Mouse (Mus musculus): Measurements from ENCODE around the gene Megf11. TPM values are rescaled to one million over a fixed set of nuclear protein-coding genes. Genes with fewer than 3 reads are reported as not detected.

Megf11 gene
- polyA plus RNA-seq, 1 experiment from 2014 or later = 1.3 TPM

- ATAC-seq (no peak), DNase-seq (ENCODE audit: low read depth, low spot score) (no peak)
- H3K27me3 ChIP-seq = no peaks in the 10 kb centered on the region
- peak; percentile 62 for TF ChIP-seq CTCF (IDR thresholded peaks at IDR 0.05)
- CTCF ChIA-PET = no interaction called here
- in situ Hi-C loops (cut with MboI; ENCODE audit: low pct_unique_long_range_greater_than_20kb) = no loop called here
- POLR2A ChIA-PET = no interaction called here
These were observed 34.2 kb upstream of the Megf11 start for GRCm38 (mm10) chr9:64351191-64351590.

- DNase-seq (ENCODE audit: low read depth, low spot score) (no peak), ATAC-seq (no peak)
- in situ Hi-C loops (cut with MboI; ENCODE audit: low pct_unique_long_range_greater_than_20kb) = no loop called here
- ChIA-PET POLR2A (interaction anchor here (0.6 kb wide), 1 partner anchor 10 kb away, joined by 4 read pairs; no protein-coding TSS in a partner anchor), CTCF (interaction anchor here (1.2 kb wide), 1 partner anchor 28 kb away, joined by 3 read pairs; no protein-coding TSS in a partner anchor)
- H3K27me3 ChIP-seq = no peaks in the 10 kb centered on the region
- TF ChIP-seq CTCF (IDR thresholded peaks at IDR 0.05) = no peak
These were observed 29.8 kb upstream of the Megf11 start for GRCm38 (mm10) chr9:64355627-64356026.

GRCm38 (mm10) chr9:64361231-64361950, 24.0 kb upstream of the Megf11 start:
- TF ChIP-seq CTCF (IDR thresholded peaks at IDR 0.05) = no peak

GRCm38 (mm10) chr9:64369871-64370270, 15.6 kb upstream of the Megf11 start:
- ATAC-seq = no peak
- H3K27me3 ChIP-seq = peaks cover 9% of the 10 kb centered on the region
- in situ Hi-C loops (cut with MboI; ENCODE audit: low pct_unique_long_range_greater_than_20kb) = no loop called here
- TF ChIP-seq CTCF (IDR thresholded peaks at IDR 0.05) = no peak
- POLR2A ChIA-PET = no interaction called here
- CTCF ChIA-PET = no interaction called here
- DNase-seq (ENCODE audit: low read depth, low spot score) = no peak

More at GRCm38 (mm10) chr9:64361231-64361950, 24.0 kb upstream of the Megf11 start:
- ATAC-seq (no peak), DNase-seq (ENCODE audit: low read depth, low spot score) (no peak)
- in situ Hi-C loops (cut with MboI; ENCODE audit: low pct_unique_long_range_greater_than_20kb) = no loop called here
- ChIA-PET CTCF (no interaction called here), POLR2A (no interaction called here)
- H3K27me3 ChIP-seq = peaks cover 3% of the 10 kb centered on the region

- POLR2A ChIA-PET = interaction anchor here (1.2 kb wide), 1 partner anchor 17 kb away, joined by 3 read pairs; no protein-coding TSS in a partner anchor
These were observed 14.1 kb upstream of the Megf11 start for GRCm38 (mm10) chr9:64371305-64371819.

GRCm38 (mm10) chr9:64376380-64376779, 9.0 kb upstream of the Megf11 start:
- DNase-seq (ENCODE audit: low read depth, low spot score) (peak; percentile 66), ATAC-seq (no peak)
- in situ Hi-C loops (cut with MboI; ENCODE audit: low pct_unique_long_range_greater_than_20kb) = no loop called here
- peaks cover 6% of the 10 kb centered on the region for H3K27me3 ChIP-seq
- POLR2A ChIA-PET = no interaction called here
- CTCF ChIA-PET = no interaction called here
- TF ChIP-seq CTCF (IDR thresholded peaks at IDR 0.05) = no peak

More at GRCm38 (mm10) chr9:64371305-64371819, 14.1 kb upstream of the Megf11 start:
- no peak for TF ChIP-seq CTCF (IDR thresholded peaks at IDR 0.05)
- ATAC-seq (no peak), DNase-seq (ENCODE audit: low read depth, low spot score) (no peak)
- in situ Hi-C loops (cut with MboI; ENCODE audit: low pct_unique_long_range_greater_than_20kb) = no loop called here
- peaks cover 6% of the 10 kb centered on the region for H3K27me3 ChIP-seq
- CTCF ChIA-PET = interaction anchor here (1.3 kb wide), 1 partner anchor 96 kb away, joined by 3 read pairs; no protein-coding TSS in a partner anchor

- DNase-seq (ENCODE audit: low read depth, low spot score) = no peak
- TF ChIP-seq CTCF (IDR thresholded peaks at IDR 0.05) = no peak
- ChIA-PET POLR2A (interaction anchor here (0.5 kb wide), 1 partner anchor 103 kb away, joined by 4 read pairs; no protein-coding TSS in a partner anchor), CTCF (interaction anchor here (1.1 to 1.9 kb wide), 3 partner anchors 11 to 28 kb away, joined by 3 to 4 read pairs (median 4); no protein-coding TSS in a partner anchor)
- in situ Hi-C loops (cut with MboI; ENCODE audit: low pct_unique_long_range_greater_than_20kb) = no loop called here
- H3K27me3 ChIP-seq = peaks cover 19% of the 10 kb centered on the region
- no peak for ATAC-seq
These were observed 2.2 kb upstream of the Megf11 start for GRCm38 (mm10) chr9:64383021-64383788.

GRCm38 (mm10) chr9:64386466-64387211, 1.2 kb downstream of the Megf11 start:
- no peak for DNase-seq (ENCODE audit: low read depth, low spot score)
- TF ChIP-seq CTCF (IDR thresholded peaks at IDR 0.05) = no peak
- in situ Hi-C loops (cut with MboI; ENCODE audit: low pct_unique_long_range_greater_than_20kb) = no loop called here
- peaks cover 22% of the 10 kb centered on the region for H3K27me3 ChIP-seq
- ChIA-PET CTCF (no interaction called here), POLR2A (interaction anchor here (0.9 kb wide), 1 partner anchor 34 kb away, joined by 3 read pairs; no protein-coding TSS in a partner anchor)
- no peak for ATAC-seq

GRCm38 (mm10) chr9:64389576-64390292, 4.3 kb downstream of the Megf11 start:
- POLR2A ChIA-PET = no interaction called here
- DNase-seq (ENCODE audit: low read depth, low spot score) (no peak), ATAC-seq (no peak)
- TF ChIP-seq CTCF (IDR thresholded peaks at IDR 0.05) = no peak
- peaks cover 22% of the 10 kb centered on the region for H3K27me3 ChIP-seq
- in situ Hi-C loops (cut with MboI; ENCODE audit: low pct_unique_long_range_greater_than_20kb) = loop anchor here (5.0 kb wide), 2 partner anchors 42 to 248 kb away; no protein-coding TSS in a partner anchor
- CTCF ChIA-PET = no interaction called here

Measured in Patski (cell line).